Mouse (Mus musculus) testis, adult 2 months (tissue): Measurements from ENCODE around the gene Trp53rka. TPM values are rescaled to one million over a fixed set of nuclear protein-coding genes. Genes with fewer than 3 reads are reported as not detected.

Source experiments
- H3K27ac ChIP-seq: fragments of 200-500 bp; 2 replicates; pipeline ENCODE4 v1.5.1; 2012; ENCODE audit warnings: low read depth, low read length; ENCODE audit not compliant: control insufficient read depth, insufficient read depth
- H3K27me3 ChIP-seq: fragments of 200-500 bp; 2 replicates; pipeline ENCODE4 v1.6.1; 2012; ENCODE audit warnings: mild to moderate bottlenecking, low read length, moderate library complexity; ENCODE audit not compliant: control insufficient read depth, insufficient read depth
- H3K36me3 ChIP-seq: fragments of 200-500 bp; 2 replicates; pipeline ENCODE4 v1.6.1; 2012; ENCODE audit warnings: mild to moderate bottlenecking, low read length; ENCODE audit not compliant: control insufficient read depth, insufficient read depth
- H3K4me1 ChIP-seq: fragments of 200-500 bp; 2 replicates; pipeline ENCODE4 v1.6.1; 2012; ENCODE audit warnings: low read length; ENCODE audit not compliant: control insufficient read depth, insufficient read depth
- H3K4me3 ChIP-seq: fragments of 200-500 bp; 2 replicates; pipeline ENCODE4 v1.5.1; 2012; ENCODE audit warnings: low read depth, mild to moderate bottlenecking, low read length, moderate library complexity, mixed read lengths; ENCODE audit not compliant: control insufficient read depth
- CTCF ChIP-seq: fragments of 200-500 bp; IDR thresholded peaks from 2 replicates; pipeline ENCODE4 v1.5.1; 2012; ENCODE audit warnings: low read depth, mild to moderate bottlenecking, inconsistent platforms, low read length, moderate library complexity; ENCODE audit not compliant: control insufficient read depth, insufficient read depth, insufficient replicate concordance
- POLR2A ChIP-seq: fragments of 200-500 bp; IDR thresholded peaks from 2 replicates; pipeline ENCODE4 v1.6.1; 2012; ENCODE audit warnings: low read depth, mild to moderate bottlenecking, inconsistent platforms, low read length, moderate library complexity; ENCODE audit not compliant: control insufficient read depth
- polyA plus RNA-seq: library from polyadenylated mRNA; depleted of rRNA; stranded (reverse); fragments of >200 nt; gene quantifications from 2 replicates; pipeline ENCODE4 v1.2.3, GENCODE M21; 2012

Trp53rka gene
- polyA plus RNA-seq, 1 experiment, result 8.0 TPM

DNA sequence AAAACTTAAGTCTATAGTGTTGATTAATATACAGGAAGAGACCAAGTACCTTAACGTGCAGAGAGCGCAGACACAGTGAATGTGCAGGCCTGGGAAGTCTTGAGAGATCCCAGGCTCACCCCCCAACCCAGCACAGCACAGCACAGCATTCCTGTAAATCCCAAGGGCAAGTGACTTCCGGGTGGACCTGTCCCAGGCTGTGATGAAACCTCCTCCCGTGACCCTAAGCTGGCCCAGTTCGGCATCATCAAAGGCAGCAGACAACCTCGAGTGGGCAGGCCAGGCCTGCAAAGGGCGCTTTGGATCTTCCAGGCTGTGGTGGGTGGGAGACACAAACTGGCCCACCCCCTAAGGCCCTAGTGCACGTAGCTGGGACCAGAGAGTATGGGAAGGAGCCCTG is 11.1 kb downstream of the Trp53rka start:
- no peaks in the 10 kb centered on the region for H3K4me1 ChIP-seq
- H3K4me3 ChIP-seq, result no peak overlapping the region
- TF ChIP-seq CTCF (no peak), POLR2A (no peak)
- H3K36me3 ChIP-seq, result no peaks in the 10 kb centered on the region
- no peak overlapping the region for H3K27ac ChIP-seq
- H3K27me3 ChIP-seq, result no peaks in the 10 kb centered on the region

DNA sequence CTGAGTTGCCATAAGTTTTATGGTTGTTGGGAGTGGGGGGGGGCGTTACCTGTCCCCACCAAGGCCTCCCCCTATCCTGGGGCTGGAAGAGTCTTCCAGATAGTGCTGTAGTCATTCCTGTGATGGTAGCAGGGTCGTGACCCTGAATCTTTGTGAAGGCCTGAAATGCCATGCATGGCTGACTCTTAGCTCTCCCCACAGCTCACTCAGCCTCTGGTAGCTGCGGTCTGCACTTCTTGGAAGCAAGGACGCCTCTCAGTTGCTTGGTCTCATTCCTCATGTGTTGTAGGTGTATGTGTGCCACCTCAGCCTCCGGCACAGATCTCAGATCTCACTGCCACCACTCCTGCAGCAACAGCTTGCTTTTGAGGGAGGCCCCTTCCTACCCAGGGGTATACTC is 17.3 kb downstream of the Trp53rka start:
- Histone ChIP-seq H3K36me3 (no peaks in the 10 kb centered on the region), H3K4me3 (no peak overlapping the region), H3K27me3 (no peaks in the 10 kb centered on the region), H3K4me1 (peaks cover 6% of the 10 kb centered on the region), H3K27ac (no peak overlapping the region)
- no peak for TF ChIP-seq CTCF

DNA sequence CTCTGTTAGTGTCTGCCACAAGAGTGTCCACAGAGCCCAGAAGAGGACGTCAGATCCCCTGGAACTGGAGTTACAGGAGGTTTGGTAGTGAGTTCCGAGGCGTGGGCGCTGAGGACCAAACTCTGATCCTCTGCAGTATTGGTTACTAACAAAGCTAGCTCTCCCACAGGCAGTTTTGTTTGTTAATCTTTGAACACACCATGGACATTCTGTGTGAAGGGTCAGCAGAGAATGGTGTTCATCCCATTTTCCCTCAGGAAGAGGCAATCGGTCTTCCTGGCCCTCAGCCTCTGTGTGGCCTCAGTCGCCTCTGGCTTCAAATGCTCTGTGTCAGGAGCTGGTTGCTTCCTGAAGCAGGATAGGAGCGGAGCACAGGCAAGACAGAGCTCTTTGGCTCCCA is 17.7 kb downstream of the Trp53rka start:
- no peak overlapping the region for H3K4me3 ChIP-seq
- no peaks in the 10 kb centered on the region for H3K27me3 ChIP-seq
- H3K4me1 ChIP-seq, result peaks cover 6% of the 10 kb centered on the region
- H3K36me3 ChIP-seq, result no peaks in the 10 kb centered on the region
- no peak overlapping the region for H3K27ac ChIP-seq
- TF ChIP-seq POLR2A (no peak), CTCF (no peak)

DNA sequence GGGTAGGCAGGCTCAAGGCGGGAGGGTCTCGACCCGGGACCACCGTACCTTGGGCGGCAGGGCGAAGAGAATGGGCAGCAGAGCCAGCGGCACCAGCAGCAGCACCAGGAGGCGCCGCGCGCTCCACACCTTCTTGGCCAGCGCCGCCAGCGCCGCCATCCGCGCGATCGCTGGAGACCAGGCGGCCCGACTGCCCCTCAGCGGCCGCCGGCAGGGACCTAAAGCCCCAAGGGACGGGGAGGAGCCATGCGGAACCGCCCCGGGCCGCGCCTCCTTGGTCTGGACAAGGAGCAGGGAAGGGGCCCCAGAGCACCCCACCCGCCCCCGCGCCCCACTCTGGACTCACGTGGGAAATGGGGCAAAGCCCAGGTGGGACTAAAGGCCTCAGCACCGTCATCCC is 20.1 kb downstream of the Trp53rka start, which contains the start of gene Slc13a3:
Slc13a3 (minus strand) TSS at position 228 of the 400 bp plus-strand sequence.
- H3K4me1 ChIP-seq, result peaks cover 6% of the 10 kb centered on the region
- H3K27me3 ChIP-seq, result no peaks in the 10 kb centered on the region
- no peak for TF ChIP-seq POLR2A
- TF ChIP-seq CTCF, result no peak
- no peak within 1 kb of the TSS for H3K4me3 ChIP-seq
- H3K27ac ChIP-seq, result no peak within 1 kb of the TSS
- H3K36me3 ChIP-seq, result no peaks in the 10 kb centered on the region

DNA sequence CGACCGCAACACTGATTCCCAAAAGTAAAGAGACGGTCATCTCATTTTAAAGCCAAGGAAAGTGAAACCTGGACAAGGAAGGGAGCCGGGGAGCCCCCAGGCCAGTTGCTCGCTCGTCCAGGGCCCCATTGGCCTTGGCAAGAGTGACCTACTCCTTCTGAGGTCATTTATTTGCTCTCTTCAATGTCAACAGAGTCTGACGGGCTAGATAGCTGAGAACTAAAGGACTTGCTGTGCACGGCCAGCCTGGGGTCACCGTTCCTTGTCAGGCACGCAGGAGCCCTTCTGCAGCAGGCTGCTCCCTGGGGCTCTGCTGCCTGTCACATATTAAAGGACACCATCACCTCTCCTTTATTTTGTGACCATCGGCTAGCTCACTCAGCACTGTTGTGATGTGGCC is 21.2 kb downstream of the Trp53rka start:
- Histone ChIP-seq H3K36me3 (no peaks in the 10 kb centered on the region), H3K4me3 (no peak overlapping the region), H3K4me1 (peaks cover 6% of the 10 kb centered on the region), H3K27me3 (no peaks in the 10 kb centered on the region), H3K27ac (no peak overlapping the region)
- TF ChIP-seq CTCF (no peak), POLR2A (no peak)

DNA sequence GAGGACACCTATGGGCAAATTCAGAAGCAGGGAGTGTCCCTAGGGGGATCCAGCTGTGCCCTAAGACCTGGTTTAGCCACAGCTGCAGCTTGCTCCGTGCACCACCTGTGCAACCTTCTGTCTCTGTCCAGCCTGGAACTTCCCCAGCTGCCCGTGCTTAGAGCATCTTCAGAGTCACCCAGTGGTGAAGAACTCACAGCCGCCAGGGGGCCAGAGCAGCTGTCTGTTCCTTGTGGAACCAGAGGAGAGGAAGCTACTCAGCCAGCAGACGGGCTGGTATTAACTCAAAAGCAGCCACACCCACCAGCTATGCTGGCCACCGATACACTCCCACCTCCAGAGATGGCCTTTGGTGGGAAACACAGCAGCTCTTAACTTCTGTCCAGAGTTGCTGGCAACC is 23.0 kb downstream of the Trp53rka start:
- no peak for TF ChIP-seq POLR2A
- TF ChIP-seq CTCF, result no peak
- peaks cover 6% of the 10 kb centered on the region for H3K4me1 ChIP-seq
- H3K4me3 ChIP-seq, result no peak overlapping the region
- no peaks in the 10 kb centered on the region for H3K36me3 ChIP-seq
- H3K27me3 ChIP-seq, result no peaks in the 10 kb centered on the region
- H3K27ac ChIP-seq, result no peak overlapping the region

DNA sequence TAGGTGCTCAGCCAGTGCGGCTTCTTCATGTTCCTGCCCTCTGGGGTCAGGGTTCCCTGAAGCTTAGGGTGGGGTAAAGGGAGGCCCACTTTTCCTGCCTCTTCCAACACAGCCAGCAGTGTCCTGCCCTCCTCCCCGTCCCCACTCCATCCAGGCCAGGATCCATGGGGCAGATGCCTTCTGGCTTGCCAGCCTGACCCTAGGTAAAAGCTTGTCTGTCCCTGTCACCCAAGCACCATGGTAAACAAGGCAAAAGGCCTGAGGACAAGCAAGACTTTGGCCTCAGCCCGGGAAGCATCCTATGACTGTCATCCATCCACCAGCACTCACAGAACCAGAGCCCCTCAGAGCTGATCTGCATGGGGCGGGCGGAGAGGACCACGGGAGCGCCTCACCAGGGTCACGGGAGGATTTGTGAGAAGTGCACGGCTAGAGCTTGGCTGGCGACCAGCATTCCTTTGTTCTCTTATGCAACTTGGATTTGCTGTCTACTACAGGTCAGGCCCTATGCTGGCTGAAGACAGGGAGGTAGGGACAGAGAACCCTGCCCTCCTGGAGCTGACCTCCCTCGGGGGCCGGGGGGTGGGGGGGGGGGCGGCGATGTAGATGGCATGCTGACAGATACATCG is 25.2 kb downstream of the Trp53rka start:
- Histone ChIP-seq H3K27me3 (no peaks in the 10 kb centered on the region), H3K27ac (no peak overlapping the region), H3K4me1 (peaks cover 2% of the 10 kb centered on the region), H3K4me3 (no peak overlapping the region), H3K36me3 (no peaks in the 10 kb centered on the region)
- no peak for TF ChIP-seq POLR2A
- no peak for TF ChIP-seq CTCF

DNA sequence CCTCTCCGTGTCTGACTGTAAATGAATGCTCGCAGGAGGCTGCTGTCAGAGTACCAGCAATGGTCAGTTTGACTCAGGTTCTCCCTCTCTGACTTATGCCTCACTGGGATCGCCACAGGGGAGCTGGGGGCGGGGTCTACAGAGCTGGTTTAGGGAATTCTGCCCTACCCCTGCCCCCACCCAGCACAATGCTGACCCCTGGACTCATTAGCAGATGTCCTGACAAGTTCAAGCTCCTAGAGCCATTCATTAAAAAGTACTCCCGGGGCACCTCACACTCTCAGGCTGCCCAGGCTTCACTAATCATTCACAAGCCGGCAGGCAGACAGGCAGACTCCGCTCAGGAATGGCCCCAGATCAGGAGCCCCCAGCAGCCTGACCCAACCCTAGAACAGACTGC is 33.5 kb downstream of the Trp53rka start:
- Histone ChIP-seq H3K4me3 (no peak overlapping the region), H3K27ac (no peak overlapping the region), H3K27me3 (no peaks in the 10 kb centered on the region), H3K4me1 (no peaks in the 10 kb centered on the region), H3K36me3 (no peaks in the 10 kb centered on the region)
- TF ChIP-seq CTCF (no peak), POLR2A (no peak)
